Mouse (Mus musculus): Measurements from ENCODE around the gene Atg2a. TPM values are rescaled to one million over a fixed set of nuclear protein-coding genes. Genes with fewer than 3 reads are reported as not detected.
"Not testable (repeated sequence)": the region's sequence is repeated elsewhere in the genome, so short reads cannot be mapped to it uniquely, and the experiment has no call there.

Gene Atg2a
- polyA plus RNA-seq, 1 experiment from 2014 or later = 11.6 TPM

GRCm38 (mm10) chr19:6280554-6280953 is 39.1 kb downstream of the Atg2a start:
- Histone ChIP-seq H3K27ac (replicated peaks) (no peak overlapping the region), H3K4me2 (peak overlapping the region; percentile 78; the same call in 1 of the 2 replicates), H3K4me1 (replicated peaks) (peaks cover 48% of the 10 kb centered on the region), H3K4me3 (no peak overlapping the region), H3K9me3 (no peaks in the 10 kb centered on the region), H3K36me3 (peaks cover 56% of the 10 kb centered on the region), H3K27me3 (no peaks in the 10 kb centered on the region), H3K9ac (peak overlapping the region; percentile 23; the same call in 1 of the 2 replicates)
- no peak for ATAC-seq (ENCODE audit: low read depth)
- WGBS = 89% methylated on average over 7 of the region's 7 CpGs

DNA sequence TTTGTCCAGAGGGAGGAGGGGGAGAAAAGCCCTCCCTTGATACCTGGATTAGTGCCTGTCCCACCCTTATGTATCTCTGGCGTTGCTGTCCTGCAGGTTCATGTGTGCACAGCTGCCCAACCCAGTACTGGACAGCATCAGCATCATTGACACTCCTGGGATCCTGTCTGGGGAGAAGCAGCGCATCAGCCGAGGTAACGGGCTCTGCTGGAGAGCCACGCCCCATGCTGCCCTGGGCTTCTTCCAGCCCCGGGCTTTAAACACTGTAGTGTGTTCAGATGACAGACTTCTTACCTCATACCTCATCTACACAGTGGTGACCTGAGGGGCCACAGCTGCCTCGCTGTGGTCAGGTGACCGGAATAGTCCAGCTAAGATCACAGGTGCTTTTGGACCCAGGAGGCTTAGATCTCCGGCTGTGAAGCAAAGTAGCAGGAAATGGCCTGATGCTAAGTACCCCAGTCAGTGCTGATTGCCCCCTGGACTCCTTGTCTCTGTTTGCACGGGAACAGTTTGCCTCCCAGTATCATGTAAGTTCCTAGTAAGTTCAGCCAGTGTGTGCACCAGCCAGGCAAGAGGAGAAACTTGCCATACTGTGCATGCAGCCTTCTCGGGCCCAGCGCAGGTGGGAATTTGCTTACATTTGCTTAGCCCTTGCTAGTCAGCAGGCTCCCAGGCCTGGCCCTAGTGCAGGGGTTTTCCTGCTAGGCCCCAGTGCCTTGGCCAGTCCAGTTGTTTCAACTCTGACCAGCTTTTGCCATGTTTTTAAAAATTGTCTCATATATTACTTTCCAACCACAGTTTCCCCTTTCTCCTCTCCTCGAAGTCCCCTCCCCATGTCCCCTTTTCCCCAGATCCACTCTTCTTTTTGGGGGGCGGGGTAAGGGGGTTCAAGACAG is 39.9 kb downstream of the Atg2a start:
- H3K27ac ChIP-seq (replicated peaks) = no peak overlapping the region
- peaks cover 64% of the 10 kb centered on the region for H3K36me3 ChIP-seq
- no peak for ATAC-seq (ENCODE audit: low read depth)
- 0 out of 2 replicates have a peak overlapping the region, but pooled peaks have one; percentile 26 for H3K9ac ChIP-seq
- no peaks in the 10 kb centered on the region for H3K27me3 ChIP-seq
- H3K9me3 ChIP-seq = no peaks in the 10 kb centered on the region
- H3K4me2 ChIP-seq = no peak overlapping the region
- 87% methylated on average over 14 of the region's 14 CpGs for WGBS
- H3K4me3 ChIP-seq = no peak overlapping the region
- H3K4me1 ChIP-seq (replicated peaks) = peaks cover 48% of the 10 kb centered on the region

DNA sequence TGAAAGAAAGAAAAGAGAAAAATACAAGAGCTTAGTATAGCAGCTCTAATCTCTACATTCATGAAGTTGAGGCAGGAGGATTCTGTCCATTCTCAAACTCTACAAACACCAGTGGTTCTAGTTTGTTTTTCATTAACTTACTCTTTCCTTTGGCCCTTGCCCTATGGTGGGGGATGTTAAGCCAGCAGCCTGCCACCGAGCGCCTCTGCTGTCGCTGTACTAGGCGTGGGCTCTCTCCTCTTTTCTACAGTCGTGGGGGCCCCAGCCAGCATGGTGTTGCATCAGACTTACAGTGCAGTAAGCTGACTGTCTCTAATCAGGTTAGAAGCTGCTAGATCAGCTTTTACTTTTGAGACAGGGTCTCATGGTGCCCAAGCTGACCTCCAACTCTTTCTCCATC is 41.5 kb downstream of the Atg2a start:
- H3K27me3 ChIP-seq = no peaks in the 10 kb centered on the region
- no peak overlapping the region for H3K4me3 ChIP-seq
- peaks cover 80% of the 10 kb centered on the region for H3K36me3 ChIP-seq
- 95% methylated on average over 5 of the region's 5 CpGs for WGBS
- no peak overlapping the region for H3K4me2 ChIP-seq
- no peak for ATAC-seq (ENCODE audit: low read depth)
- peaks cover 55% of the 10 kb centered on the region for H3K4me1 ChIP-seq (replicated peaks)
- no peak overlapping the region for H3K9ac ChIP-seq
- no peaks in the 10 kb centered on the region for H3K9me3 ChIP-seq
- H3K27ac ChIP-seq (replicated peaks) = no peak overlapping the region

GRCm38 (mm10) chr19:6284502-6284901 is 43.0 kb downstream of the Atg2a start:
- H3K4me3 ChIP-seq = no peak overlapping the region
- H3K4me1 ChIP-seq (replicated peaks) = peaks cover 45% of the 10 kb centered on the region
- H3K9me3 ChIP-seq = no peaks in the 10 kb centered on the region
- H3K9ac ChIP-seq = no peak overlapping the region
- no peak overlapping the region for H3K4me2 ChIP-seq
- 91% methylated on average over 12 of the region's 12 CpGs for WGBS
- no peak overlapping the region for H3K27ac ChIP-seq (replicated peaks)
- ATAC-seq (ENCODE audit: low read depth) = no peak
- H3K27me3 ChIP-seq = no peaks in the 10 kb centered on the region
- peaks cover 86% of the 10 kb centered on the region for H3K36me3 ChIP-seq

DNA sequence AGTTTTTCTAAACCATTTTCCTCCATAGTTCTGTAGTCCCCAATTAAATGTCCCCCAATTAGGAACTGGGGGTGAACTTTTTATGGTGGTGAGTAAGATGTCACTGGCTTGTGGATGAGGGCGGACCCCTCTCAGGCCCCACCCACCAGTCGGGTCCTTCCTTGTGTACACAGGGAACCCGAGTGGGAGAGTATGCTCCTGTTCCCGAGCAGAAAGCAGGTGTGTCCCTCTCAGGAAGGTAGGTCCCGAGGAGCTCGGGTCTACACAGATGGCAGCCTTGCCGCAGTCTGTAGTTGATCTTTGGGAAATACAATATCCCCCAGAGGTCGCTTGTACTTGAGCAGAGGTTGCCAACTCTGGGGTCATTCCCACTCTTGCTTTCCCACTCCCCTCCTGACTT is 43.8 kb downstream of the Atg2a start:
- Histone ChIP-seq H3K4me2 (no peak overlapping the region), H3K27me3 (no peaks in the 10 kb centered on the region), H3K4me1 (replicated peaks) (peaks cover 38% of the 10 kb centered on the region), H3K9me3 (no peaks in the 10 kb centered on the region), H3K36me3 (peaks cover 86% of the 10 kb centered on the region), H3K4me3 (no peak overlapping the region), H3K9ac (no peak overlapping the region), H3K27ac (replicated peaks) (no peak overlapping the region)
- 84% methylated on average over 8 of the region's 8 CpGs for WGBS
- no peak for ATAC-seq (ENCODE audit: low read depth)

DNA sequence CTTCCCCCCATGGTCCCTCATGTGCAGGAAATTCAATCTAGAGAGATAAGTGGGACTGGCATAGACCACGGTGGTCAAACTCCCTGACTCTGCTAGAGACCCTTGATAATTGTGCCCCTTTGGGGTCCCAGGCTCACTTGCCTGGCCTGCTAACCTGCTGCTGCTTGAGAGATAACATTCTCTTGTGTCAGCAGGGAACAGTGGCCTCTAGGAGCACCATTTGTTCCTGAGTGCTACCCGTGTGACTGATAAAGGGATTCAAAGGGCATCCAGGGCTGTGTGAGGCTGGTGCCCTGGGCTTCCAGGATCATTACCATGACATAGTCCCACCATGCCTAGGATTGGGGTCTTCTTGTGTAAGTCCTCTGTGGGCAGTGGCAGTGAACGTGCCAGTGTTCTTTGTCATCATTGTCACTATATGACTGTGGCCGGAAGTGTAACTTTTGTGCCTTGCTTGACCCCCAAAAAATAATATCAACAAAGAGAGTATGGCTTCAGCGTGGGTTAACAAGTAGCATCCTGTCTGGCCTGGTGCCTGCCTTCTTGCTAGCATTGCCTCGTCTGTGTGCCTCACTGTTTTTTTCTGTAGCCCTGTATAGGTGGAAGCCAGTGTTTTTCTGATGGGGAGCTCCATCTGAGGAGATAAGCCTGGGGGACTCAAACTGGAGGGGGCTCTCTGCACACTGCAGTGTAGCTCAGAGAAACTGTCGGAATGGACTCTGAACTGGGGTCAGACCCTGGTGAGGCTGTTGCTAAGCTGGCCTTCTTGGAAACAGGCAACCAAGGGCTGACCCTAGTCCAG is 44.4 kb downstream of the Atg2a start:
- Histone ChIP-seq H3K4me2 (no peak overlapping the region), H3K36me3 (peaks cover 82% of the 10 kb centered on the region), H3K9me3 (no peaks in the 10 kb centered on the region), H3K27ac (replicated peaks) (no peak overlapping the region), H3K27me3 (no peaks in the 10 kb centered on the region), H3K4me1 (replicated peaks) (peaks cover 32% of the 10 kb centered on the region), H3K9ac (0 out of 2 replicates have a peak overlapping the region, but pooled peaks have one; percentile 9), H3K4me3 (no peak overlapping the region)
- 81% methylated on average over 7 of the region's 7 CpGs for WGBS
- ATAC-seq (ENCODE audit: low read depth) = no peak

GRCm38 (mm10) chr19:6286434-6287401 is 45.2 kb downstream of the Atg2a start:
- Histone ChIP-seq H3K4me2 (no peak overlapping the region), H3K4me1 (replicated peaks) (peaks cover 27% of the 10 kb centered on the region; the same call in 1 of the 2 replicates), H3K9ac (0 out of 2 replicates have a peak overlapping the region, but pooled peaks have one; percentile 9), H3K9me3 (no peaks in the 10 kb centered on the region), H3K27me3 (no peaks in the 10 kb centered on the region), H3K36me3 (peaks cover 82% of the 10 kb centered on the region), H3K27ac (replicated peaks) (no peak overlapping the region), H3K4me3 (no peak overlapping the region)
- no peak for ATAC-seq (ENCODE audit: low read depth)
- 85% methylated on average over 19 of the region's 19 CpGs for WGBS

DNA sequence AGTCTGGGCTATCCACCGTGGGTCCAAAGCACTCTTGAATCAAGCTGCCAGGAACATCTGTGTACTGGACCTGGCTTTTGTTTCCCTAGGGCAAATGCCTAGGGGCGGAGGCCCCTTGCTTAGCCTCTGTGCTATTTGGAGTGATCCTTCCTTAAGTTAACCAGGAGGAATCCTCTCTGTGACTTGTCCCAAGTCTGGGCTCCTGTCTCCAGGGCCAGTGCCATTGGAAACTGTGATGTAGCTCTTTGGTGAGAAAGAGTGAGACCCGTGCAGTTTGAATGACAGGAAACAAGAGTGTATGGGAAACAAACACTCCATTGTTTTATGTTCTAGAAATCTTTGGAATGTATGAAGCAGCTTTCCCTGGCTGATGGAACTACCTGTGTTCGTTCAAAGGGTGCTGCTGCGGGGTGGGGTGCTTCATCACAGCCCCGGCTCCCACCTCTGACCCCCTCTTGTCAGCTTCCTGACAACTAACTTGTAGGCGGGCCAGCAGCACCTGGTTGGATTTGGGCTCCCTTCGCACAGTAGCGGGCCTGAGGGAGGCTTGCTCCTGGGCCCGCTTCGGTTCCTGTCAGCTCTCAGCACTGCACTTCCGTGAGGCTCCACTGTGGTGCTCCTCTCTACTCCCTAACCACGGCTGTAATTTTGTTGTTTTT is 46.9 kb downstream of the Atg2a start:
- Histone ChIP-seq H3K4me1 (replicated peaks) (peaks cover 27% of the 10 kb centered on the region; the same call in 1 of the 2 replicates), H3K9ac (no peak overlapping the region), H3K27ac (replicated peaks) (no peak overlapping the region), H3K9me3 (no peaks in the 10 kb centered on the region), H3K27me3 (no peaks in the 10 kb centered on the region), H3K36me3 (peaks cover 77% of the 10 kb centered on the region), H3K4me3 (no peak overlapping the region), H3K4me2 (no peak overlapping the region)
- no peak for ATAC-seq (ENCODE audit: low read depth)
- WGBS = 79% methylated on average over 13 of the region's 13 CpGs

DNA sequence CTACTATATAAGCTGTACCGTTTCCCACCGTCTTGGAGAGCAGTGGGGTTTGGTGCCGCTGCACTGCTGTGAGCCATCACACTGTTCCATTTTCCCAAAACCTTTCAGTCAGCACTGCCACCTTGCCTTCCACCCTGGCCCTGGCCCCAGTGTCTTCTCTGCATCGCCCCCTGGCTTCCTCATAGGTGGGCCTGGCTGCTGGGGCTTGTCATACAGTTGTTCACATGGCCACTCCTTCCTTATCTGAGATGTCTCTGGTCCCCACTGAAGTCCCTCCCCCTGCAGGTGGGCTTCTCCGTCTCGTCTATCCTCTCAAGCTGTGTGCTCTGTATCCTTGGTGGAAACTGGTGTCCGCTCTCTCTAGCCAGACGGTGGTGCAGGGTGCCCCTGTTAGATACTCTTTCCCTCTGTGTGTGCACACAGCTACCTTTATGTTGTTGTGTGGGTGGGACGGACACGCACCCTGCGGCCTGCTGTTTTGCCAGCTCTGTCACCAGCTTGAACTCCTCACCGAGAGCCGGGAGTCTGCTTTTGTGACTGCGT is 48.3 kb downstream of the Atg2a start:
- H3K9me3 ChIP-seq = no peaks in the 10 kb centered on the region
- H3K27ac ChIP-seq (replicated peaks) = no peak overlapping the region
- H3K27me3 ChIP-seq = no peaks in the 10 kb centered on the region
- ATAC-seq (ENCODE audit: low read depth) = no peak
- WGBS = 95% methylated on average over 14 of the region's 14 CpGs
- H3K36me3 ChIP-seq = peaks cover 76% of the 10 kb centered on the region
- no peak overlapping the region for H3K9ac ChIP-seq
- H3K4me3 ChIP-seq = no peak overlapping the region
- H3K4me1 ChIP-seq (replicated peaks) = peaks cover 27% of the 10 kb centered on the region; the same call in 1 of the 2 replicates
- no peak overlapping the region for H3K4me2 ChIP-seq

GRCm38 (mm10) chr19:6290720-6291116 is 49.2 kb downstream of the Atg2a start:
- H3K27ac ChIP-seq (replicated peaks); H3K27me3 ChIP-seq; H3K9me3 ChIP-seq; H3K9ac ChIP-seq; H3K4me3 ChIP-seq; H3K4me2 ChIP-seq: not testable (repeated sequence)
- WGBS = 90% methylated on average over 5 of the region's 6 CpGs
- 0 out of 2 replicates have a peak, but pooled peaks have one; percentile 11 for ATAC-seq (ENCODE audit: low read depth)
- Histone ChIP-seq H3K36me3 (peaks cover 76% of the 10 kb centered on the region), H3K4me1 (replicated peaks) (peaks cover 24% of the 10 kb centered on the region; the same call in 1 of the 2 replicates)
